ENCODE assay signal across 8 mouse cellular contexts in the genomic region with DNA sequence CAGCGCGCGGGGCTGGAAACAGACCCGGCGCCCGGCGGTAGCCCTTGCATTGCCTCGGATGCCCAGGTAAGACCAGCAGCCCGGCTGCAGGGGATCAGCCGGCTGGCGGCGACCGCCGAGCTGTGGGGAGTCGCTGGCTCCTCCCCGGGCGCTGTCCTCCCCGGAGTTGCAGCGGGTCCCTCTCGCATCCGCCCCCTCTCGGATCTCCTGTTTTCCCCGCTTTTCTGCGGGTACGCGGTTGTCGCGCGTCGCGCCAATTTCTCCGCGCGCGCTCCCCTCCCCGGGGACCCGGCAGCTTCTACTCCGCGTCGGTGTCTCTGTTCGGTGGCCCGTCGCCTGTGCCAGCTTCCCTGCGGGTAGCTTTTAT. TPM values are rescaled to one million over a fixed set of nuclear protein-coding genes. Genes with fewer than 3 reads are reported as not detected.
DNase-seq lines count a peak whose midpoint lies in the region; ATAC-seq and TF ChIP-seq lines count a peak whose summit lies in the region.

No protein-coding gene starts in this region.

- ATAC-seq in heart, embryonic 14.5 days (ENCODE audit: insufficient number of reproducible peaks, insufficient read depth, low FRiP score, low read depth) = peak; percentile 72
- peak; percentile 77 for ATAC-seq in liver, embryonic 13.5 days (ENCODE audit: low read depth)

- no peak for DNase-seq in heart, postnatal 10 days
- DNase-seq in ES-E14 (ENCODE audit: low read depth, low spot score) = no peak
- no peak for DNase-seq in forebrain, embryonic 10.5 days (ENCODE audit: extremely low spot score, low spot score)
- DNase-seq in liver, embryonic 13.5 days = no peak
- DNase-seq in thymus, postnatal 4 days = peak; percentile 83
- no peak for DNase-seq in adrenal gland, postnatal 25 days
- no peak for DNase-seq in gastrocnemius, postnatal 25 days

- peaks cover 21% of the 10 kb centered on the region for H3K36me3 ChIP-seq in heart, embryonic 14.5 days (ENCODE audit: control insufficient read depth, insufficient read depth, low read length)
- peaks cover under 1% of the 10 kb centered on the region; the same call in 1 of the 2 replicates for H3K36me3 ChIP-seq in ES-E14 (ENCODE audit: control insufficient read depth, insufficient read depth, low read length, poor library complexity, severe bottlenecking)
- peaks cover under 1% of the 10 kb centered on the region; the same call in 1 of the 2 replicates for H3K36me3 ChIP-seq in forebrain, embryonic 10.5 days (replicated peaks)
- H3K36me3 ChIP-seq in liver, embryonic 13.5 days = peaks cover 14% of the 10 kb centered on the region

- peak overlapping the region; percentile 79 for H3K4me2 ChIP-seq in heart, embryonic 14.5 days (ENCODE audit: low read length)
- H3K4me2 ChIP-seq in liver, embryonic 13.5 days = peak overlapping the region; percentile 75

- WGBS in heart, embryonic 14.5 days = 0% methylated on average over 42 of the region's 44 CpGs
- WGBS in forebrain, embryonic 10.5 days = under 1% methylated on average over 43 of the region's 44 CpGs
- WGBS in liver, embryonic 13.5 days (ENCODE audit: insufficient replicate concordance) = under 1% methylated on average over 44 of the region's 44 CpGs

- intact Hi-C loops in heart, postnatal 10 days (cut with DNase I) = loop anchor here (2.0 to 5.0 kb wide), 3 partner anchors 36 to 78 kb away; no protein-coding TSS in a partner anchor

- in situ Hi-C loops in ES-E14 (cut with MboI; ENCODE audit: low sequenced_read_pairs in 2 of 2, unreplicated experiment in 2 of 2) = no loop called here

- no peaks in the 10 kb centered on the region for H3K9me3 ChIP-seq in heart, embryonic 14.5 days (ENCODE audit: control insufficient read depth, low read length)
- no peaks in the 10 kb centered on the region for H3K9me3 ChIP-seq in ES-E14 (ENCODE audit: control insufficient read depth, insufficient read depth, low read depth, low read length)
- H3K9me3 ChIP-seq in forebrain, embryonic 10.5 days = no peaks in the 10 kb centered on the region
- no peaks in the 10 kb centered on the region for H3K9me3 ChIP-seq in liver, embryonic 13.5 days (replicated peaks)

- H3K4me3 ChIP-seq in heart, embryonic 14.5 days (ENCODE audit: control insufficient read depth in 1 of 2, insufficient read depth in 1 of 2, low read depth in 1 of 2, low read length in 2 of 2) = peak overlapping the region; percentile 75 to 88
- H3K4me3 ChIP-seq in ES-E14 (ENCODE audit: insufficient read depth in 1 of 2, low read depth in 1 of 2, low read length in 2 of 2, poor library complexity in 1 of 2, severe bottlenecking in 1 of 2) = peak overlapping the region; percentile 92 to 95
- H3K4me3 ChIP-seq in forebrain, embryonic 10.5 days = peak overlapping the region; percentile 88
- peak overlapping the region; percentile 88 for H3K4me3 ChIP-seq in liver, embryonic 13.5 days (replicated peaks)

- H3K9ac ChIP-seq in heart, embryonic 14.5 days (ENCODE audit: low read length) = peak overlapping the region; percentile 87
- peak overlapping the region; percentile 81 for H3K9ac ChIP-seq in ES-E14 (ENCODE audit: insufficient read depth, low read depth, low read length, poor library complexity, severe bottlenecking)
- peak overlapping the region; percentile 92 for H3K9ac ChIP-seq in liver, embryonic 13.5 days

- peaks cover 5 to 22% of the 10 kb centered on the region in 2 experiments for H3K4me1 ChIP-seq in heart, embryonic 14.5 days (ENCODE audit: control insufficient read depth in 2 of 2, insufficient read depth in 2 of 2, low read length in 2 of 2)
- peaks cover 0 to 2% of the 10 kb centered on the region in 2 experiments; a peak in 2 of 4 replicates for H3K4me1 ChIP-seq in ES-E14 (ENCODE audit: control insufficient read depth in 2 of 2, insufficient read depth in 2 of 2, low read length in 2 of 2, poor library complexity in 1 of 2)
- peaks cover 29% of the 10 kb centered on the region for H3K4me1 ChIP-seq in forebrain, embryonic 10.5 days
- peaks cover 56% of the 10 kb centered on the region for H3K4me1 ChIP-seq in liver, embryonic 13.5 days (replicated peaks)

- peak overlapping the region; percentile 91 for H3K27ac ChIP-seq in heart, embryonic 14.5 days (replicated peaks in 1 of 2; ENCODE audit: control insufficient read depth in 1 of 2, insufficient read depth in 1 of 2, low read depth in 2 of 2, low read length in 2 of 2)
- H3K27ac ChIP-seq in ES-E14 (ENCODE audit: insufficient read depth, low read depth, low read length, poor library complexity, severe bottlenecking) = no peak overlapping the region
- peak overlapping the region; percentile 92 for H3K27ac ChIP-seq in forebrain, embryonic 10.5 days
- H3K27ac ChIP-seq in liver, embryonic 13.5 days = peak overlapping the region; percentile 96

- no peaks in the 10 kb centered on the region for H3K27me3 ChIP-seq in heart, embryonic 14.5 days (ENCODE audit: control insufficient read depth, insufficient read depth, low read length)
- no peaks in the 10 kb centered on the region for H3K27me3 ChIP-seq in forebrain, embryonic 10.5 days (ENCODE audit: poor library complexity, severe bottlenecking)
- no peaks in the 10 kb centered on the region for H3K27me3 ChIP-seq in liver, embryonic 13.5 days

TF ChIP-seq in ES-E14, 5 proteins besides CTCF, POLR2A, EP300 and RAD21:
- no peak for TF ChIP-seq CHD2 (IDR thresholded peaks at IDR 0.05; ENCODE audit: low read depth, low read length)
- TF ChIP-seq ZNF384 (IDR thresholded peaks at IDR 0.05; ENCODE audit: low read depth, low read length) = no peak
- TF ChIP-seq ZC3H11A (IDR thresholded peaks at IDR 0.05; ENCODE audit: borderline replicate concordance, low read depth, low read length) = no peak
- no peak for TF ChIP-seq HCFC1 (IDR thresholded peaks at IDR 0.05; ENCODE audit: borderline replicate concordance, insufficient read depth, low read length)
- no peak for TF ChIP-seq MAFK (IDR thresholded peaks at IDR 0.05; ENCODE audit: insufficient read depth, low read depth, low read length)

RNA-seq across cellular contexts. Expression of gene Cnst, which starts 0.4 kb away (rescaled TPM):
- polyA plus RNA-seq in heart, embryonic 14.5 days (2014; fragmentation: Nextera tagmentation; extraction: Ambion mirVana) = 17.6 and 18.1 TPM in 2 replicates
- 10 to 100 TPM; 38.6 to 44.9 TPM for total RNA-seq in heart, postnatal 10 days (2021)
- 11.2 and 12.8 TPM in 2 replicates for total RNA-seq in ES-E14 (2012; rRNA removed)
- polyA plus RNA-seq in forebrain, embryonic 10.5 days (2016; fragmentation: Nextera tagmentation; extraction: Ambion mirVana) = 17.4 and 18.5 TPM in 2 replicates
- polyA plus RNA-seq in liver, embryonic 13.5 days (2015; fragmentation: Nextera tagmentation; extraction: Ambion mirVana) = 10.7 and 14.4 TPM in 2 replicates
- total RNA-seq in adrenal gland, postnatal 25 days (2021) = 43.4 and 60.7 TPM in 2 replicates
- 10 to 100 TPM; 19.9 to 26.2 TPM for total RNA-seq in gastrocnemius, postnatal 25 days (2021)

RNA-seq across cellular contexts. Expression of gene Tfb2m, which starts 0.5 kb away (rescaled TPM):
- polyA plus RNA-seq in heart, embryonic 14.5 days (2014; fragmentation: Nextera tagmentation; extraction: Ambion mirVana) = 26.6 and 29.0 TPM in 2 replicates
- 10 to 100 TPM; 32.5 to 37.9 TPM for total RNA-seq in heart, postnatal 10 days (2021)
- 13.1 and 18.7 TPM in 2 replicates for total RNA-seq in ES-E14 (2012; rRNA removed)
- 22.9 and 27.2 TPM in 2 replicates for polyA plus RNA-seq in forebrain, embryonic 10.5 days (2016; fragmentation: Nextera tagmentation; extraction: Ambion mirVana)
- 17.3 and 21.4 TPM in 2 replicates for polyA plus RNA-seq in liver, embryonic 13.5 days (2015; fragmentation: Nextera tagmentation; extraction: Ambion mirVana)
- total RNA-seq in adrenal gland, postnatal 25 days (2021) = 45.1 and 48.6 TPM in 2 replicates
- total RNA-seq in gastrocnemius, postnatal 25 days (2021) = 10 to 100 TPM; 31.0 to 36.5 TPM

RNA-seq across cellular contexts. Expression of gene Smyd3, which starts 28.7 kb away (rescaled TPM):
- polyA plus RNA-seq in heart, embryonic 14.5 days (2014; fragmentation: Nextera tagmentation; extraction: Ambion mirVana) = 11.0 and 11.3 TPM in 2 replicates
- 1 to 10 TPM; 5.8 to 6.7 TPM for total RNA-seq in heart, postnatal 10 days (2021)
- total RNA-seq in ES-E14 (2012; rRNA removed) = 18.3 and 26.5 TPM in 2 replicates
- polyA plus RNA-seq in forebrain, embryonic 10.5 days (2016; fragmentation: Nextera tagmentation; extraction: Ambion mirVana) = 14.7 and 18.0 TPM in 2 replicates
- polyA plus RNA-seq in liver, embryonic 13.5 days (2015; fragmentation: Nextera tagmentation; extraction: Ambion mirVana) = 6.6 and 7.9 TPM in 2 replicates
- 5.4 and 9.6 TPM in 2 replicates for total RNA-seq in adrenal gland, postnatal 25 days (2021)
- 1 to 10 TPM; 4.1 to 4.6 TPM for total RNA-seq in gastrocnemius, postnatal 25 days (2021)
